Mouse (Mus musculus): Measurements from ENCODE around the gene Bcl2l1. TPM values are rescaled to one million over a fixed set of nuclear protein-coding genes. Genes with fewer than 3 reads are reported as not detected.

Gene Bcl2l1
- total and polyA plus RNA-seq, 3 experiments, result 21.3 to 80.3 (median 34.5) TPM

- H3K4me1 ChIP-seq (ENCODE audit: control insufficient read depth in 1 of 2, insufficient read depth in 2 of 2), result peaks cover 11 to 23% of the 10 kb centered on the region in 2 experiments
- H3K79me2 ChIP-seq (replicated peaks; ENCODE audit: control insufficient read depth, extremely low read depth, insufficient read depth, poor library complexity, severe bottlenecking), result no peaks in the 10 kb centered on the region
- H3K4me3 ChIP-seq (replicated peaks in 1 of 3; ENCODE audit: low read depth in 2 of 3, low read length in 2 of 3, poor library complexity in 1 of 3), result no peak overlapping the region
- TF ChIP-seq MYC (IDR thresholded peaks at IDR 0.05; ENCODE audit: low read depth, low read length) (no peak), CTCF (conservative IDR thresholded peaks at IDR 0.05 in 1 of 2, IDR thresholded peaks at IDR 0.05 in 1 of 2; ENCODE audit: low read depth in 2 of 2, low read length in 2 of 2) (no peak), TCF12 (IDR thresholded peaks at IDR 0.05; ENCODE audit: low read depth, low read length) (no peak), USF2 (conservative IDR thresholded peaks at IDR 0.05; ENCODE audit: low read depth, low read length) (no peak), PAX5 (IDR thresholded peaks at IDR 0.05; ENCODE audit: low read length) (no peak), RCOR1 (conservative IDR thresholded peaks at IDR 0.05; ENCODE audit: low read depth, low read length) (no peak), EP300 (IDR thresholded peaks at IDR 0.05; ENCODE audit: low read length) (no peak), ZC3H11A (IDR thresholded peaks at IDR 0.05; ENCODE audit: low read depth, low read length) (no peak), CHD1 (IDR thresholded peaks at IDR 0.05; ENCODE audit: low read depth, low read length) (no peak), ZNF384 (IDR thresholded peaks at IDR 0.05; ENCODE audit: low read depth, low read length) (no peak), USF1 (IDR thresholded peaks at IDR 0.05; ENCODE audit: low read depth, low read length) (no peak), BHLHE40 (IDR thresholded peaks at IDR 0.05; ENCODE audit: low read depth, low read length) (no peak)
- no peak overlapping the region for H3K9ac ChIP-seq (ENCODE audit: insufficient read depth, low read depth)
- H3K9me3 ChIP-seq (replicated peaks; ENCODE audit: low read length), result no peaks in the 10 kb centered on the region
- H3K27ac ChIP-seq (ENCODE audit: insufficient read depth, low read depth), result no peak overlapping the region
- peaks cover 84% of the 10 kb centered on the region for H3K27me3 ChIP-seq (replicated peaks)
- in situ Hi-C loops (cut with MboI; ENCODE audit: low pct_ligation_motif_present, low pct_unique_long_range_greater_than_20kb, low sequenced_read_pairs), result no loop called here
- no peak overlapping the region for H3K4me2 ChIP-seq (ENCODE audit: insufficient read depth, low read depth, poor library complexity, severe bottlenecking)
- no peak for DNase-seq (ENCODE audit: extremely low read depth)
- dilution Hi-C loops (cut with MboI; ENCODE audit: extremely low pct_ligation_motif_present, extremely low pct_unique_long_range_greater_than_20kb, low sequenced_read_pairs), result no loop called here
- H3K36me3 ChIP-seq (replicated peaks in 1 of 2; ENCODE audit: control insufficient read depth in 1 of 2, insufficient read depth in 1 of 2, low read length in 1 of 2), result no peaks in the 10 kb centered on the region
Observed at GRCm38 (mm10) chr2:152758351-152758750, 73.2 kb downstream of the Bcl2l1 start.

- H3K4me2 ChIP-seq (ENCODE audit: insufficient read depth, low read depth, poor library complexity, severe bottlenecking), result no peak overlapping the region
- no peaks in the 10 kb centered on the region for H3K79me2 ChIP-seq (replicated peaks; ENCODE audit: control insufficient read depth, extremely low read depth, insufficient read depth, poor library complexity, severe bottlenecking)
- H3K27me3 ChIP-seq (replicated peaks), result peaks cover 89% of the 10 kb centered on the region
- dilution Hi-C loops (cut with MboI; ENCODE audit: extremely low pct_ligation_motif_present, extremely low pct_unique_long_range_greater_than_20kb, low sequenced_read_pairs) (no loop called here), in situ Hi-C loops (cut with MboI; ENCODE audit: low pct_ligation_motif_present, low pct_unique_long_range_greater_than_20kb, low sequenced_read_pairs) (no loop called here)
- no peak overlapping the region for H3K27ac ChIP-seq (ENCODE audit: insufficient read depth, low read depth)
- DNase-seq (ENCODE audit: extremely low read depth), result no peak
- H3K36me3 ChIP-seq (replicated peaks in 1 of 2; ENCODE audit: control insufficient read depth in 1 of 2, insufficient read depth in 1 of 2, low read length in 1 of 2), result no peaks in the 10 kb centered on the region
- TF ChIP-seq CHD2 (IDR thresholded peaks at IDR 0.05; ENCODE audit: low read length) (no peak), IRF4 (IDR thresholded peaks at IDR 0.05; ENCODE audit: low read depth, low read length) (no peak), MAX (IDR thresholded peaks at IDR 0.05; ENCODE audit: low read length) (no peak), MEF2A (IDR thresholded peaks at IDR 0.05; ENCODE audit: borderline replicate concordance, low read depth, low read length) (no peak), TBP (conservative IDR thresholded peaks at IDR 0.05; ENCODE audit: low read depth, low read length) (no peak), E2F4 (IDR thresholded peaks at IDR 0.05; ENCODE audit: insufficient replicate concordance, low read depth, low read length) (no peak), NELFE (IDR thresholded peaks at IDR 0.05; ENCODE audit: low read depth, low read length) (no peak), MAFK (IDR thresholded peaks at IDR 0.05; ENCODE audit: insufficient replicate concordance, low read length) (no peak), USF2 (conservative IDR thresholded peaks at IDR 0.05; ENCODE audit: low read depth, low read length) (no peak), CHD1 (IDR thresholded peaks at IDR 0.05; ENCODE audit: low read depth, low read length) (no peak), PAX5 (IDR thresholded peaks at IDR 0.05; ENCODE audit: low read length) (no peak), NRF1 (IDR thresholded peaks at IDR 0.05; ENCODE audit: low read depth, low read length) (no peak), UBTF (IDR thresholded peaks at IDR 0.05; ENCODE audit: low read depth, low read length) (no peak), RAD21 (IDR thresholded peaks at IDR 0.05; ENCODE audit: low read depth, low read length) (no peak), JUN (IDR thresholded peaks at IDR 0.05; ENCODE audit: insufficient read depth, low read depth, low read length) (no peak), GABPA (IDR thresholded peaks at IDR 0.05; ENCODE audit: insufficient replicate concordance, low read depth, low read length) (no peak), ZMIZ1 (IDR thresholded peaks at IDR 0.05; ENCODE audit: low read depth, low read length) (no peak), ZKSCAN1 (IDR thresholded peaks at IDR 0.05; ENCODE audit: borderline replicate concordance, low read depth, low read length) (no peak), POLR2AphosphoS2 (IDR thresholded peaks at IDR 0.05; ENCODE audit: low read depth, low read length) (no peak), ZNF384 (IDR thresholded peaks at IDR 0.05; ENCODE audit: low read depth, low read length) (no peak)
- H3K4me3 ChIP-seq (replicated peaks in 1 of 3; ENCODE audit: low read depth in 2 of 3, low read length in 2 of 3, poor library complexity in 1 of 3), result no peak overlapping the region
- peaks cover 11 to 23% of the 10 kb centered on the region in 2 experiments for H3K4me1 ChIP-seq (ENCODE audit: control insufficient read depth in 1 of 2, insufficient read depth in 2 of 2)
- H3K9ac ChIP-seq (ENCODE audit: insufficient read depth, low read depth), result no peak overlapping the region
- no peaks in the 10 kb centered on the region for H3K9me3 ChIP-seq (replicated peaks; ENCODE audit: low read length)
Observed at GRCm38 (mm10) chr2:152757478-152757877, 74.0 kb downstream of the Bcl2l1 start.

Measured in CH12.LX (cell line).